Mouse (Mus musculus): ENCODE measurements around the gene Ksr2. TPM values are rescaled to one million over a fixed set of nuclear protein-coding genes. Genes with fewer than 3 reads are reported as not detected.

The Ksr2 gene
- total and polyA plus RNA-seq, 3 experiments, result 0.36 to 1.3 (median 1.2) TPM

DNA sequence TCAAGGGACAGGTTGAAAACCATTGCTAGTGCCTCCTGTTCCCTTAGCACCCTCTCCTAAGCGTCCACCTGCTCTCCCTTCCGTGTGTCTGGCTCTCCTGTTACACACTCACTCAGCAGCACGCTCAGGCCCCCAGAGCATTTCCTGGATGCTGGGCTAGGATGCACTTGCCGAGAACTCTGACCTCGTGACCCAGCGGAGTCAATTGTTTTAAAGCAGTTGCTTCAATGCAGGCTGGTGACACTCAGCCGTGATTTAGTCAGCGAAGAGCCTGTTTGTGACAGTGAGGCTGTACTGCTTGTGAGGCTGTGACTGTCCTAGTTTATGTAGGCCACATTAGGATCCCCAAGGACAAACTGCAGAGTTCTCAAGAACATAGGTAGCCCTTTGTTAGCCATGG lies 46.6 kb upstream of the Ksr2 start:
- Histone ChIP-seq H3K27me3 (replicated peaks) (no peaks in the 10 kb centered on the region), H3K9me3 (replicated peaks; ENCODE audit: low read length) (no peaks in the 10 kb centered on the region), H3K36me3 (replicated peaks in 1 of 2; ENCODE audit: control insufficient read depth in 1 of 2, insufficient read depth in 1 of 2, low read length in 1 of 2) (peaks cover 78 to 89% of the 10 kb centered on the region in 2 experiments), H3K79me2 (replicated peaks; ENCODE audit: control insufficient read depth, extremely low read depth, insufficient read depth, poor library complexity, severe bottlenecking) (no peaks in the 10 kb centered on the region; the same call in 1 of the 2 replicates), H3K9ac (ENCODE audit: insufficient read depth, low read depth) (no peak overlapping the region), H3K4me2 (ENCODE audit: insufficient read depth, low read depth, poor library complexity, severe bottlenecking) (no peak overlapping the region), H3K4me3 (replicated peaks in 1 of 3; ENCODE audit: low read depth in 2 of 3, low read length in 2 of 3, poor library complexity in 1 of 3) (no peak overlapping the region), H3K4me1 (ENCODE audit: control insufficient read depth in 1 of 2, insufficient read depth in 2 of 2) (peaks cover 9 to 35% of the 10 kb centered on the region in 2 experiments; a peak in 3 of 4 replicates), H3K27ac (ENCODE audit: insufficient read depth, low read depth) (no peak overlapping the region)
- dilution Hi-C loops (cut with MboI; ENCODE audit: extremely low pct_ligation_motif_present, extremely low pct_unique_long_range_greater_than_20kb, low sequenced_read_pairs) (no loop called here), in situ Hi-C loops (cut with MboI; ENCODE audit: low pct_ligation_motif_present, low pct_unique_long_range_greater_than_20kb, low sequenced_read_pairs) (no loop called here)
- DNase-seq (ENCODE audit: extremely low read depth), result no peak
- TF ChIP-seq ZMIZ1 (IDR thresholded peaks at IDR 0.05; ENCODE audit: low read depth, low read length) (no peak), E2F4 (IDR thresholded peaks at IDR 0.05; ENCODE audit: insufficient replicate concordance, low read depth, low read length) (no peak), BHLHE40 (IDR thresholded peaks at IDR 0.05; ENCODE audit: low read depth, low read length) (no peak), MAX (IDR thresholded peaks at IDR 0.05; ENCODE audit: low read length) (no peak), MEF2A (IDR thresholded peaks at IDR 0.05; ENCODE audit: borderline replicate concordance, low read depth, low read length) (no peak), UBTF (IDR thresholded peaks at IDR 0.05; ENCODE audit: low read depth, low read length) (no peak), PAX5 (IDR thresholded peaks at IDR 0.05; ENCODE audit: low read length) (no peak), SIN3A (IDR thresholded peaks at IDR 0.05; ENCODE audit: low read length) (no peak), USF1 (IDR thresholded peaks at IDR 0.05; ENCODE audit: low read depth, low read length) (no peak), ZC3H11A (IDR thresholded peaks at IDR 0.05; ENCODE audit: low read depth, low read length) (no peak), POLR2AphosphoS2 (IDR thresholded peaks at IDR 0.05; ENCODE audit: low read depth, low read length) (no peak), MAZ (IDR thresholded peaks at IDR 0.05; ENCODE audit: low read depth, low read length) (no peak), ZNF384 (IDR thresholded peaks at IDR 0.05; ENCODE audit: low read depth, low read length) (no peak), SMC3 (IDR thresholded peaks at IDR 0.05; ENCODE audit: low read depth, low read length) (no peak), HCFC1 (IDR thresholded peaks at IDR 0.05; ENCODE audit: low read depth, low read length) (no peak)

DNA sequence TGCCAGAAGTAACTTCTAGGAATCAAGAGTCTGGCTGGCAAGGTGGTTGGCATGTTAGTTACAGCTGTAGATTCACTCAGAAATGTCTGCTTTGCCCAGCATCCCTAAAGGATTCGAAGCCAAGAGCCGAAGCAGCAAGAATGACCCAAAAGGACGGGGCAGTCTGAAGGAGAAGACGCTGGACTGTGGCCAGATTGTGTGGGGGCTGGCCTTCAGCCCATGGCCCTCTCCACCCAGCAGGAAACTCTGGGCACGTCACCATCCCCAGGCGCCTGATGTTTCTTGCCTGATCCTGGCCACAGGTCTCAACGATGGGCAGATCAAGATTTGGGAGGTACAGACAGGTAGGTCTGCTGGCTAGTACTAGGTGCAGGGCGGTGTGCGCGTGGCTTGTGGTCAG lies 43.2 kb upstream of the Ksr2 start:
- H3K36me3 ChIP-seq (replicated peaks in 1 of 2; ENCODE audit: control insufficient read depth in 1 of 2, insufficient read depth in 1 of 2, low read length in 1 of 2), result peaks cover 79 to 95% of the 10 kb centered on the region in 2 experiments

More for the DNA sequence above, 43.2 kb upstream of the Ksr2 start:
- Histone ChIP-seq H3K79me2 (replicated peaks; ENCODE audit: control insufficient read depth, extremely low read depth, insufficient read depth, poor library complexity, severe bottlenecking) (no peaks in the 10 kb centered on the region; the same call in 1 of the 2 replicates), H3K9me3 (replicated peaks; ENCODE audit: low read length) (no peaks in the 10 kb centered on the region), H3K4me3 (replicated peaks in 1 of 3; ENCODE audit: low read depth in 2 of 3, low read length in 2 of 3, poor library complexity in 1 of 3) (no peak overlapping the region), H3K27ac (ENCODE audit: insufficient read depth, low read depth) (no peak overlapping the region), H3K9ac (ENCODE audit: insufficient read depth, low read depth) (no peak overlapping the region), H3K27me3 (replicated peaks) (no peaks in the 10 kb centered on the region), H3K4me2 (ENCODE audit: insufficient read depth, low read depth, poor library complexity, severe bottlenecking) (no peak overlapping the region), H3K4me1 (ENCODE audit: control insufficient read depth in 1 of 2, insufficient read depth in 2 of 2) (peaks cover 10 to 20% of the 10 kb centered on the region in 2 experiments)
- dilution Hi-C loops (cut with MboI; ENCODE audit: extremely low pct_ligation_motif_present, extremely low pct_unique_long_range_greater_than_20kb, low sequenced_read_pairs), result no loop called here
- no peak for TF ChIP-seq SMC3 (IDR thresholded peaks at IDR 0.05; ENCODE audit: low read depth, low read length)
- TF ChIP-seq JUND (conservative IDR thresholded peaks at IDR 0.05; ENCODE audit: low read depth, low read length), result no peak
- no peak for TF ChIP-seq MYC (IDR thresholded peaks at IDR 0.05; ENCODE audit: low read depth, low read length)
- no peak for TF ChIP-seq ETS1 (conservative IDR thresholded peaks at IDR 0.05; ENCODE audit: low read depth, low read length)
- no peak for TF ChIP-seq KAT2A (IDR thresholded peaks at IDR 0.05; ENCODE audit: insufficient replicate concordance, low read length)
- TF ChIP-seq NELFE (IDR thresholded peaks at IDR 0.05; ENCODE audit: low read depth, low read length), result no peak
- TF ChIP-seq UBTF (IDR thresholded peaks at IDR 0.05; ENCODE audit: low read depth, low read length), result no peak
- no peak for TF ChIP-seq MXI1 (IDR thresholded peaks at IDR 0.05; ENCODE audit: low read depth, low read length)
- TF ChIP-seq HCFC1 (IDR thresholded peaks at IDR 0.05; ENCODE audit: low read depth, low read length), result no peak
- no peak for TF ChIP-seq TCF12 (IDR thresholded peaks at IDR 0.05; ENCODE audit: low read depth, low read length)
- no peak for TF ChIP-seq RAD21 (IDR thresholded peaks at IDR 0.05; ENCODE audit: low read depth, low read length)
- no peak for TF ChIP-seq E2F4 (IDR thresholded peaks at IDR 0.05; ENCODE audit: insufficient replicate concordance, low read depth, low read length)
- TF ChIP-seq CHD2 (IDR thresholded peaks at IDR 0.05; ENCODE audit: low read length), result no peak
- no peak for TF ChIP-seq BHLHE40 (IDR thresholded peaks at IDR 0.05; ENCODE audit: low read depth, low read length)
- no peak for TF ChIP-seq POLR2AphosphoS2 (IDR thresholded peaks at IDR 0.05; ENCODE audit: low read depth, low read length)
- no peak for TF ChIP-seq PAX5 (IDR thresholded peaks at IDR 0.05; ENCODE audit: low read length)
- no peak for TF ChIP-seq RCOR1 (conservative IDR thresholded peaks at IDR 0.05; ENCODE audit: low read depth, low read length)
- TF ChIP-seq CHD1 (IDR thresholded peaks at IDR 0.05; ENCODE audit: low read depth, low read length), result no peak
- no peak for TF ChIP-seq ZKSCAN1 (IDR thresholded peaks at IDR 0.05; ENCODE audit: borderline replicate concordance, low read depth, low read length)
- DNase-seq (ENCODE audit: extremely low read depth), result no peak
- in situ Hi-C loops (cut with MboI; ENCODE audit: low pct_ligation_motif_present, low pct_unique_long_range_greater_than_20kb, low sequenced_read_pairs), result no loop called here
